Comparison of ENCODE assay signal across 22 mouse cellular contexts in genomic region chr2:63127762-63128516, GRCm38 (mm10). TPM values are rescaled to one million over a fixed set of nuclear protein-coding genes. Genes with fewer than 3 reads are reported as not detected.
DNase-seq lines count a peak whose midpoint lies in the region; ATAC-seq and TF ChIP-seq lines count a peak whose summit lies in the region.
"Had no signal": no experiment of that assay in that cellular context is flagged by ENCODE, and none has a peak within 500 bp of the region (broad histone marks: within the 10 kb centered on the region; RNA-seq: fewer than 3 reads in every experiment).

No protein-coding gene starts in this region.

- no peaks in the 10 kb centered on the region for H3K9me3 ChIP-seq in heart, embryonic 15.5 days (replicated peaks)
- H3K9me3 ChIP-seq in kidney, embryonic 15.5 days (replicated peaks) = no peaks in the 10 kb centered on the region
- no peaks in the 10 kb centered on the region for H3K9me3 ChIP-seq in lung, embryonic 14.5 days (ENCODE audit: low read depth, low read length)
- H3K9me3 ChIP-seq: embryonic facial prominence, embryonic 10.5 days; forebrain, embryonic 13.5 days; heart, embryonic 12.5 days; hindbrain, embryonic 15.5 days had no signal

- ATAC-seq in heart, embryonic 15.5 days (replicated peaks; ENCODE audit: insufficient number of reproducible peaks, insufficient read depth, low FRiP score, low read depth) = no peak
- ATAC-seq in kidney, embryonic 15.5 days (replicated peaks; ENCODE audit: low FRiP score) = peak; percentile 84
- ATAC-seq in lung, embryonic 14.5 days (ENCODE audit: insufficient read depth) = peak; percentile 35; the same call in 1 of the 2 replicates
- ATAC-seq: forebrain, embryonic 13.5 days; forebrain, postnatal 0 days had no signal

- H3K4me1 ChIP-seq in heart, embryonic 15.5 days (replicated peaks) = peaks cover 10% of the 10 kb centered on the region
- peaks cover 9% of the 10 kb centered on the region for H3K4me1 ChIP-seq in kidney, embryonic 15.5 days
- no peaks in the 10 kb centered on the region for H3K4me1 ChIP-seq in lung, embryonic 14.5 days (ENCODE audit: insufficient read depth)
- H3K4me1 ChIP-seq: embryonic facial prominence, embryonic 10.5 days; forebrain, embryonic 13.5 days; hindbrain, embryonic 15.5 days had no signal

- no peak for DNase-seq in heart, adult 8-10 months (ENCODE audit: low spot score)
- DNase-seq in kidney, adult 11 months = no peak
- peak; percentile 6 for DNase-seq in lung, embryonic 14.5 days
- DNase-seq in lung, postnatal 36 days = no peak
- DNase-seq in mesoderm, embryonic 11.5 days (ENCODE audit: low read depth, low spot score) = peak; percentile 34
- DNase-seq in urinary bladder, adult 18-20 months (ENCODE audit: low spot score in 2 of 2) = no peak
- DNase-seq: adrenal gland, postnatal 25 days; cerebellum, adult 18-20 months; cerebellum, adult 9-11 months; cerebellum, postnatal 36 days; forebrain, postnatal 0 days; gastrocnemius, postnatal 14 days; heart, adult 2 months had no signal

- no peak overlapping the region for H3K4me2 ChIP-seq in heart, embryonic 15.5 days
- H3K4me2 ChIP-seq in kidney, embryonic 15.5 days = no peak overlapping the region
- H3K4me2 ChIP-seq in lung, embryonic 14.5 days = no peak overlapping the region
- H3K4me2 ChIP-seq: forebrain, embryonic 13.5 days; heart, embryonic 12.5 days; hindbrain, embryonic 15.5 days had no signal

- H3K9ac ChIP-seq in heart, embryonic 15.5 days = no peak overlapping the region
- H3K9ac ChIP-seq in kidney, embryonic 15.5 days = no peak overlapping the region
- no peak overlapping the region for H3K9ac ChIP-seq in lung, embryonic 14.5 days
- H3K9ac ChIP-seq: forebrain, embryonic 13.5 days; forebrain, postnatal 0 days; heart, embryonic 12.5 days; hindbrain, embryonic 15.5 days had no signal

- H3K36me3 ChIP-seq in heart, embryonic 15.5 days = no peaks in the 10 kb centered on the region
- no peaks in the 10 kb centered on the region for H3K36me3 ChIP-seq in kidney, embryonic 15.5 days
- no peaks in the 10 kb centered on the region for H3K36me3 ChIP-seq in lung, embryonic 14.5 days (ENCODE audit: insufficient read depth)
- H3K36me3 ChIP-seq: embryonic facial prominence, embryonic 10.5 days; heart, embryonic 12.5 days; hindbrain, embryonic 15.5 days had no signal

- WGBS in heart, embryonic 15.5 days = 38% methylated on average over 2 of the region's 2 CpGs
- 18% methylated on average over 2 of the region's 2 CpGs for WGBS in kidney, embryonic 15.5 days
- WGBS in lung, embryonic 14.5 days = 20% methylated on average over 2 of the region's 2 CpGs

- no peaks in the 10 kb centered on the region for H3K27me3 ChIP-seq in heart, embryonic 15.5 days
- no peaks in the 10 kb centered on the region for H3K27me3 ChIP-seq in kidney, embryonic 15.5 days
- no peaks in the 10 kb centered on the region for H3K27me3 ChIP-seq in lung, embryonic 14.5 days (ENCODE audit: insufficient read depth, low read length)
- H3K27me3 ChIP-seq: CH12.LX; forebrain, embryonic 13.5 days; heart, embryonic 12.5 days; hindbrain, embryonic 15.5 days had no signal

- no peak for TF ChIP-seq CTCF in lung, embryonic 14.5 days (IDR thresholded peaks at IDR 0.05; ENCODE audit: low read depth)

- H3K4me3 ChIP-seq in heart, embryonic 15.5 days = no peak overlapping the region
- no peak overlapping the region for H3K4me3 ChIP-seq in kidney, embryonic 15.5 days (replicated peaks)
- no peak overlapping the region for H3K4me3 ChIP-seq in lung, embryonic 14.5 days (ENCODE audit: low read depth, low read length)
- H3K4me3 ChIP-seq: embryonic facial prominence, embryonic 10.5 days; forebrain, embryonic 13.5 days; heart, adult 2 months; heart, embryonic 12.5 days; hindbrain, embryonic 15.5 days had no signal

- H3K27ac ChIP-seq in heart, embryonic 15.5 days = 0 out of 2 replicates have a peak overlapping the region, but pooled peaks have one; percentile 8
- peak overlapping the region; percentile 58 for H3K27ac ChIP-seq in kidney, embryonic 15.5 days
- H3K27ac ChIP-seq in lung, embryonic 14.5 days (ENCODE audit: low read depth) = no peak overlapping the region
- H3K27ac ChIP-seq: embryonic facial prominence, embryonic 10.5 days; forebrain, embryonic 13.5 days; heart, adult 2 months; hindbrain, embryonic 15.5 days had no signal

RNA-seq across cellular contexts. Expression of gene Kcnh7, which starts 56.1 kb away (rescaled TPM):
- 2.5 and 3.6 TPM in 2 replicates for polyA plus RNA-seq in heart, embryonic 15.5 days (2015; fragmentation: Nextera tagmentation; extraction: Ambion mirVana)
- total RNA-seq in heart, adult 8-10 months (2022) = under 1 TPM; 0.03 to 0.30 (median 0.06) TPM
- 1.5 and 2.0 TPM in 2 replicates for polyA plus RNA-seq in kidney, embryonic 15.5 days (2015; fragmentation: Nextera tagmentation; extraction: Ambion mirVana)
- 0.13 and 0.22 TPM in 2 replicates for polyA plus RNA-seq in lung, embryonic 14.5 days (2014; fragmentation: Nextera tagmentation; extraction: Ambion mirVana)
- total RNA-seq: adrenal gland, adult 18-20 months; adrenal gland, postnatal 25 days; CH12.LX had no signal
- polyA plus RNA-seq: gonadal fat pad, adult 2 months had no signal

Comparison
In these comparisons a context has a peak if more than half of its experiments do, and no peak if none do; other contexts are left out.
1. DNase-seq: peak in lung, embryonic 14.5 days (single experiment) and mesoderm, embryonic 11.5 days (single experiment); none in heart, adult 8-10 months (single experiment), kidney, adult 11 months (single experiment), lung, postnatal 36 days (single experiment) and urinary bladder, adult 18-20 months (0 of 2).